Mouse (Mus musculus) CH12.LX (cell line): ENCODE measurements at regions not wholly inside any gene's neighbourhood (a gene's known extent, or its start where the extent isn't known, plus 50 kb on each side); places are given as distances from the start of the nearest gene placed in this dataset.

ENCODE experiments used
- CTCF ChIP-seq, 2 experiments: IDR thresholded peaks in 1 of 2; conservative IDR thresholded peaks in 1 of 2; 2 replicates each; pipeline ENCODE4 v1.5.1; 2011 to 2012; ENCODE audit warnings: low read depth in 2 of 2, low read length in 2 of 2, improper control_type of control experiment in 1 of 2, inconsistent platforms in 1 of 2, mild to moderate bottlenecking in 1 of 2, moderate library complexity in 1 of 2
- EP300 ChIP-seq: IDR thresholded peaks from 2 replicates; pipeline ENCODE4 v1.6.1; 2011; ENCODE audit warnings: low read length, improper control_type of control experiment
- GABPA ChIP-seq: IDR thresholded peaks from 2 replicates; pipeline ENCODE4 v1.6.1; 2012; ENCODE audit warnings: low read depth, low read length, improper control_type of control experiment, inconsistent platforms; ENCODE audit not compliant: insufficient replicate concordance
- JUN ChIP-seq: IDR thresholded peaks from 2 replicates; pipeline ENCODE4 v1.6.1; 2011; ENCODE audit warnings: low read depth, mild to moderate bottlenecking, low read length, improper control_type of control experiment, moderate library complexity; ENCODE audit not compliant: insufficient read depth
- KAT2A ChIP-seq: IDR thresholded peaks from 2 replicates; pipeline ENCODE4 v1.6.1; 2012; ENCODE audit warnings: low read length, improper control_type of control experiment, inconsistent platforms; ENCODE audit not compliant: insufficient replicate concordance
- MAX ChIP-seq: IDR thresholded peaks from 2 replicates; pipeline ENCODE4 v1.6.1; 2011; ENCODE audit warnings: low read length, improper control_type of control experiment
- NRF1 ChIP-seq: IDR thresholded peaks from 2 replicates; pipeline ENCODE4 v1.6.1; 2014; ENCODE audit warnings: low read depth, mild to moderate bottlenecking, inconsistent platforms, low read length, improper control_type of control experiment, moderate library complexity
- POLR2A ChIP-seq: IDR thresholded peaks from 2 replicates; pipeline ENCODE4 v1.6.1; 2011; ENCODE audit warnings: low read depth, mild to moderate bottlenecking, improper control_type of control experiment, low read length
- POLR2AphosphoS2 ChIP-seq: IDR thresholded peaks from 2 replicates; pipeline ENCODE4 v1.6.1; 2011; ENCODE audit warnings: low read depth, low read length, improper control_type of control experiment
- TBP ChIP-seq: conservative IDR thresholded peaks from 2 replicates; pipeline ENCODE4 v1.6.1; 2011; ENCODE audit warnings: low read depth, low read length, improper control_type of control experiment
- TCF12 ChIP-seq: IDR thresholded peaks from 2 replicates; pipeline ENCODE4 v1.6.1; 2014; ENCODE audit warnings: low read depth, mild to moderate bottlenecking, inconsistent platforms, low read length, improper control_type of control experiment
- USF1 ChIP-seq: IDR thresholded peaks from 2 replicates; pipeline ENCODE4 v1.6.1; 2014; ENCODE audit warnings: low read depth, mild to moderate bottlenecking, inconsistent platforms, low read length, improper control_type of control experiment
- USF2 ChIP-seq: conservative IDR thresholded peaks from 2 replicates; pipeline ENCODE4 v1.6.1; 2011; ENCODE audit warnings: low read depth, low read length, improper control_type of control experiment
- ZNF384 ChIP-seq: IDR thresholded peaks from 2 replicates; pipeline ENCODE4 v1.6.1; 2012; ENCODE audit warnings: low read depth, low read length, improper control_type of control experiment, inconsistent platforms

GRCm38 (mm10) chr10:84056323-84057169, 333.9 kb downstream of the 1500009L16Rik start:
- TF ChIP-seq TCF12 (no peak), JUN (no peak), USF1 (no peak), KAT2A (no peak), POLR2AphosphoS2 (no peak), EP300 (no peak), CTCF (conservative IDR thresholded peaks at IDR 0.05 in 1 of 2, IDR thresholded peaks at IDR 0.05 in 1 of 2; ENCODE audit: low read depth in 2 of 2, low read length in 2 of 2) (no peak), ZNF384 (no peak), MAX (no peak), USF2 (no peak), GABPA (no peak), TBP (no peak), POLR2A (no peak), NRF1 (no peak)
